Mouse (Mus musculus): ENCODE measurements around the gene Ccdc57.
"Not testable (repeated sequence)": the region's sequence is repeated elsewhere in the genome, so short reads cannot be mapped to it uniquely, and the experiment has no call there.

The Ccdc57 gene

DNA sequence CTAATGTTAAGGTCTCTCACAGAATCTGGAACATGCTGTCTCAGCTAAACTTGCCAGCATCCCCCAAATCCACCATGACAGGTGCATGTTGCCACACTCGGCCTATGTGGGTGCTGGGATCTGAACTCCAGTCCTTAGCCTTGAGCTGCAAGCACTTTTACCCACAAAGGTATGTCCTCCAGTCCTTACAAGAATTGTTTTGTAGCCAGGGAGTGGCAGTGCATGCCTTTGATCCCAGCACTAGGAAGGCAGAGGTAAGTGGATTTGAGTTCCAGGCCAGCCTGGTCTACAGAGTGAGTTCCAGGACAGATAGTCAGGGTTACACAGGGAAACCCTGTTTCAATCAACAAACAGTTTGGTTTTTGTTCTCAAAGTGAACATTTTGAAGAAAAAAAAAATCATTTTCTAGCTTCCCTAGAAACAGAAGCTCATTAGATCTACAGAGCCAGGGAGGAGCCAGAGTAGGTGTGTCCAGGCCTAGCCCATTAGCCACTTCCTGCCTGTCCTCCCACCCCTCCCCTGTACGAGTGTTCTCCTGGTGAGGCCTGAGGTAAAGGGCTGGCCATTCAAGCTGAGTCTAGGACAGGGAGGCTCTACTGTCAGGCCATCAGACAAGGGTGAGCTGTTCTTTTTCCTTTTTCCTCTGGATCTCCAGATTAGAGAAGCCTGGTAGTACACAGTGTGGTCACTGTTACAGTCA is 82.2 kb downstream of the Ccdc57 start:
- peak in 1 of 2 experiments; percentile 17 for DNase-seq

DNA sequence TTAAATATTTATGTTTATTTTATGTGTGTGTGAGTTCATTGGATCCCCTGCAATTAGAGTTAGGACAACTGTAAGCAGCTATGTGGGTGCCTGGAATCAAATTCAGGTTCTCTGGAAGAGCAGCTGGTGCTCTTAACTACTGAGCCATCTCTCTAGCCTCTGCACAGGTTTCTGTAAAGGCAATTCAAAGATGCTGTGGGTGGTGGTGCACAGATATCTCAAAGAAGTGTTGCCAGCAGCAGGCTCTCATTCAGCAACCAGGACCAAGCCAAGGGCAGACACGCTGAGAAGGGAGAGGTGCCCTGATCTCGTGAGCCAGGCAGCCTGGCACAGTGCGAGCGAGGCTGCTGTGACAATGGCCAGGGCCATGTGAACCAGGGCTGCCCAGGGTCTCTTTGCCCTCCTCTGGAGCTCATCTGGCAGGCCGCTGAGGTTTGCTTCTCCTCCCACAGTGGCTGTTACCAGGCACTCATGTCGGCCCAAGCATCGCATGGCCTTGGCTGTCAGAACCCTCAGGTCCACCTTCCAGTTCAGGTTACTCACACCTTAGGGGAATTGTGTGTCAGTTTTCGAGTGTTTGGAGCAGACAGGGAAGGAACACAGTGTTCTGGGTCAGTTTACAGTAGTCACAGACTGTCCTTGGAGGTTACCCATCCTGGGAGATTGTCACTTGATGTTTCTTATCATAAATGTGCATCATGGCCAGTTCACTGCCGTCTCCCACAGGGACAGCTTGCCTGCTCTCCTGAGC is 85.8 kb downstream of the Ccdc57 start:
- DNase-seq = no peak

DNA sequence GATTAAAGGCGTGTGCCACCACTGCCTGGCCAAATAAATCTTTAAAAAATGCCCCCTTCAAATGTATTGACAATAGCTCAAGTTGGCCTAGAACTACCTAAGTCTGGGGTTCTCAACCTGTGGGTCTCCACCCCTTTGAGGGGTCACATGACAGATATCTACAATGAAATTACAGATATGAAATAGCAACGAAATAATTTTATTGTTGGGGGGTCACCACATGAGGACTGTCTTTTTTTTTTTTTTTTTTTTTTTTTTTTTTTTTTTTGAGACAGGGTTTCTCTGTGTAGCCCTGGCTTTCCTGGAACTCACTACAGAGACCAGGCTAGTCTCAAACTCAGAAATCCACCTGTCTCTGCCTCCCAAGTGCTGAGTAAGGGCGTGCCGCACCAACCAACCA is 88.3 kb downstream of the Ccdc57 start:
- DNase-seq = no peak

DNA sequence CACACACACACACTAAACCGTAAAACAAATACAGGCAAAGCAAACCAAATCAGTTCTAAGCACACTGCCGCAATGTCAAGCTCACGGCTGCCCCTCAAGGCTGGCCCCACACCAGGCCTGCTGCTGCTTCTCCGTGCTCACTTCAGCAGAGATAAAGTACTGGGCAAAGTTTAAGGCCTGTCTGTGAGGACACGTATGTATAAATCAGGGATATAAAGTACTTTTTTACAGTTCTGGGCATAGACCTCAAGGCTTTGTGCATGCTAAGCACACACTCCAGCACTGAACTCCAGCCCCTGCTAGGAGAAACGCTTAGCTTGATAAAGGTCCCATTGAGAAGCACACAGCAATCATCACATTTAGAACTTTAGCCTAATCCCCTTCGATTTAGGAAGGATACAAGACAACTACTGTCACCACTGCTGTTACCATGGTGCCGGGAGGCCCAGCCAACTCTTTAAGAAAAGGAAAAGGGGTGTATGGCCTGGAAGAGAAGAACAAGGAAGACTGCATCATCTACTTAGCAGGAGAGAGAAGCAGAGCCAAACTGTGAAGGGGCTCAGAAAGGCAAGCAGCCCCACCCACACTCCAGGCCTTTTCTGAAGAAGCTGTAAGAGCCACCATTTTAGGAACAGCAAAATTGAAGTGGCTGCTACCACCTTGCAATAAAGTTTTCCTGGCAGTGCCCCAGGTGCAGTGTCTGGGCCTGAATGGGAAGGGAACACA is 99.0 kb downstream of the Ccdc57 start:
- DNase-seq = no peak

DNA sequence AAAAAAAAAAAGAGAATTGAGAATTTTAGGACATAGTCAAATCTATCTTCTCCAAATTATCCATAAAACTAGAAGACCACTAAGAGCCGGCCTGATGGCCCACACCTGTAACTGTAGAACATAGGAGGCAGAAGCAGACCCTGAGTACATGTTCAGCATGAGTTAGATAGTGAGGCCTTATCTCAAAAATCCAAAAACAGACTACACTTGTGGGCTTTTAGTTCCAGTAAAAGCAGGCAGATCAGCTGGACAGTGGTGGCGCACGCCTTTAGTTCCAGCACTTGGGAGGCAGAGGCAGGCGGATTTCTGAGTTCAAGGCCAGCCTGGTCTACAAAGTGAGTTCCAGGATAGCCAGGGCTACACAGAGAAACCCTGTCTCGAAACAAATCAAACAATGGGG is 99.7 kb downstream of the Ccdc57 start:
- not testable (repeated sequence) for DNase-seq

DNA sequence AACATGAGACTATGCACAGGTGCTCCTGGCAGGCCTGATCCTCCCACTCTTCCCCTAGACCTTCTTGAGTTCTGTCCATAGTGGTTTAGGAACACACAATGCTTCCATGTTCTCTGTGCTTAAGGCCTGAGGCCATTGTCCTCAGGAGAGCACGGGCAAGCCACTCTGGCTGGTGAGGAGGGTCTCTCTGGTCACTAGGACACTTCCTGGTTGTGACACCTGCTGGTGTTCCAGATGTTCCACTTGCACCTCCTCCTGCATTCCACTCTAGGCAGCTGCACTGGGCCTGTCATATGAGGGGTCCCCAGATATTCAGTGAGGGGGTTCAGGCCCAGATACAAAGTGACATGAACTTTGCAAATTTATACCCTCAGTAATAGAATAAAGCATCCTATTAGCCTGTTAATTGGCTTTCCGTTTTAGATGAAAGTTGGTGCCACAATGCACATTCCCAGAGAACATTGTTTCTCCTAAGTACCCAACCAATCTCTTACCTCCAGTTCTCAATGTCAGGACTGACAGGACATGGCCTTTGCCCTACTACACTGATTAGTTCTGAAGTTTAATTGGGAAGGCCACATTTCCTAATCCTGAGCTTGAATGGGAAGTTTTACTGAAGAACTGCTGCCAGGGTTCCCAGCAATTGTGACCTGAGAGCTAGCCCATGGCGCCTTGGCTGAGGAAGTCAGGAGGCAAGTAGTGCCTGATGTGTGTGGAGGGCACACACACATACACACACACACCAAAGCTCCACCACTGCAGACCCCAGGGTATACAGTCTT is 100.8 kb downstream of the Ccdc57 start:
- DNase-seq = no peak

DNA sequence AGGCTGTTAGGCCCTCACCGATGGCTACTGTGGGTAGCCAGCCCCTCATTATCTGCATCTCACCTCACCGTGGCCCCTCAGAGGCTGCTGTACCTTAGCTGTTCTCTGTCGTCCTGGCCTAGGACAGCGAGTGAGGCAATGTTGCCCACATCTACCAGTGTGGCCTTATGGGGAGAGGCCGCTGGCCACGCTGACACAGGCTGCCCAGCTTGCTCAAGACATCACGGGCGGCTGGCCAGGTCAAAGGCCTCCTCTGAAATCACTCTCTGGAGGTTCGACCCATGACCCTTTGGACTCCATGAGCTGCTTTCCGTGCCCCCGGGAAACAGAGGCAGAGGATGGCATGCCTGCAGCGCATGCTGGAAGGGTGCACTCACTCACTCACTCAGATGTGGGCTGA is 102.0 kb downstream of the Ccdc57 start:
- DNase-seq = peak; percentile 75 to 85

DNA sequence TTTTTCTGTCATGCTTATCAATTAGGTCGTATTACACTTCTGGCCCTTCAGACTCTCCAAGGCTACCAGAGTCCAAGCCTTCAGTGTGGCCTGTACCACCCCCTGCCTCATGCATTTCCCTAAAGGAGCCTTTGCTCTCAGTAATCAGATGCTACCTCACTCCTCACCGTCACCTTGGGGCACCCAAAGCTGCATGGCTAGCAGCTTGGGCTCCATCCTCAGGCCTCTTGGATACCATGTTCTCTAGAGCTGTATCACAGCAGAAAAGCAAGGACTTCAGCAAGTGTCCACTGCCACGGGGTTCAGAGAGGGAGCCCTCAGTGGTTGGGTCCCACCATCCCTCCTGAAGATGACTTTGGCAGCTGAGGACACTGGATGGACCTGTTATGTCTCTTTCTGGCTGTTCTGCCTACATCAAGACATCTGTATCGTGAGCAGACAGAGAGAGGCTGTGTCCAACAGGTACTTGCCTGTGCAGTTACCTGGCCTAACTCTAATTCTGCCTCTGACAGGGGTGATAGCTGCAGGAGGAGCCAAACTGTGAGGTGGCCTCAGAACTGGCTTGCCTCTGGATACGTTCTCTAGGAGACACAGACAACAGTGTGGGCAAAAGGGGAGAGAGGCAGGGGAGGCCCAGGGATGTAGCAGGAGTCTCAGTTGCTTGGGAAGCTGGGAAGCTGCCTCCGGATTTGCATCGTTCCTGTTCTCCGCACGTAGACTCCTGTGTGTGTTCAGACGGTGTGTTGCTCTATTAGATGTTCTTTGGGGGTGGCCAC is 102.7 kb downstream of the Ccdc57 start:
- no peak for DNase-seq

DNA sequence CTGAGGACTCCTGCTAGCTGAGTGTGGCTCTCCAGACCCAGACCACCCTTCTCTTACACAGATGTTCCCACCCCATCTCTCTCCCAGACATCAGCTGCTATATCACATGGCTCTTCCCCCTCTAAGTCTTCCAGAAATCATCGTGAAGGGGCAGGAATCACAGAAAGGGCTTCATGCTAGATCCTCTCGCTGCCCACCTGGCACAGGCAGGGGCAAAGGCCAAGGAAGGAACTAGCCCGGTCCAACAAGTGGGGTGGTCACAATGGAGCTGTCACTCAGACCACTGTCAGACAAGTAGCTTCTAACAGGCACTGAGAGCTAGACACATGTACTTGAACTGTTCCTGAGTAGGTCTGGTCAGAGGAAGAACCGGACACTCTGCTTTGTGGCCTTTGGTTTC is 104.3 kb downstream of the Ccdc57 start:
- DNase-seq = no peak

DNA sequence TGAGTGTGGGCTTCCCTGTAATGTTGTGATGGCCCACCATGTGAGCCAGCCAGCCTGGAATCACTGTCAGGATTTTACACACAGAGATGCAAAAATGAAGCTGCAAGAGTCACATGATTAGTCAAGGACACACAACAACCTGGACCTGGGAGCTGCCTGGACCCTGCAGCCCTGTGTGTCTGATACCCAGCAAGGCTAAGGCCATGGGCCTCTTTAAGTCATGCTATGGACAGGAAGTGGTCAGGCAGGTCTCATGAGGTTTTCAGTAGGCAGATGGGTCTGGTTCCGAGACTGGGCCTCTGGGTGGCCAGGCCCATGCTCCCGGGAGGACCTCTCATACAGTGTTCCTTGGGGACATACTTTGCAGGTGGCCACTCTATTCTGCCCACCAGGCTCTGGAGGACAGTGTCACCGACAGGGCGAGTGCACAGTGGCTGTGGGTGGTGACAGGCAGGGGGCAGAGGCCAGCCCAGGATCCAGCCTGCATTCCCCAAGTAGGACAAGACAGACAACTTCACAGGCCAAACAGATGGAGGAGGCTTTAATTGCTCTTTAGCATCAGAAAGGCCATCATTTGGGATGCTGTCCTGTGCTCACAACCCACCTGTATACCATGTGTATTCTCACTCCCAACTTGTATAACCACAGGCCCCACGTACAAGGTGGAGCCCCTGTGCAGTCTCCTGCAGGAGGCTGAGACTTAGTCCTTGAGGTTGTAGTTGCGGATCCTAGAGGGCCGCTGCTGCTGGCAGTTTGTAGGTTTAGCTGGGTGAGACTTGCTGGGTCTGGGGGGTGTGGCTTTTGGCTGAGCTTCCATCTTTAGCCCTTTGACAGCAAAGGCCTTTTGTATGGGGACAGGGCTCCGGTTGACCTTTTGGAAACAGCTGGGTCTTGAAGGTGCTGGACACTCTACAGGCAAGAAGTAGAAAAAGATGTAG is 106.4 kb downstream of the Ccdc57 start:
- DNase-seq = no peak

DNA sequence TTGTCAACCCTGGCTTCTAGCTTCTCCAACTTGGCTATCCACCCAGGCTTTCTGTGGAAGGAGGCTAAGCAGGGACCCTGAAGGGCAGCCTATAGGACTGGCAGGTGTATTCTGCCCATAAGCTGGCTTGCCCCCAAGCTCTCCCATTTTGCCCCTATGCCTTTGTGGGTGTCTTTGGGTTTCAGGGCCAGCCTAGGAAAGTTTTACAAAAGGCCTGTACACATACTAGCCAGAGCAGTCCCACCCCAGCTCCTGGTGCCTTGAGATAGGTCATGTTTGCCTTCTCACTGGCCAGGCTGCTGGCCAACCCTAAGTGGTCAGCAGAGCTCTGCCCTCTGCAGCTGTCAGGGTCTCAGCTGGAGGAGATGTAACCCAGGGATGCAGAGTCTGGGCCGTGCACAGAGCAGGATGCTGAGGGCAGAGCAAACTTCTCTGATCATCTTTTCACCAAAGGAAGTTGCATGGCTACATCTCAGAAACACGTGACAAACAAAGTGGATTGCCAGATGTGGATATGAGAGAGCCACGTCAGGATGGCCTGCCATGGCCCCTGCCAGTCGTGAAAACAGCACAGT is 107.3 kb downstream of the Ccdc57 start:
- DNase-seq = no peak

DNA sequence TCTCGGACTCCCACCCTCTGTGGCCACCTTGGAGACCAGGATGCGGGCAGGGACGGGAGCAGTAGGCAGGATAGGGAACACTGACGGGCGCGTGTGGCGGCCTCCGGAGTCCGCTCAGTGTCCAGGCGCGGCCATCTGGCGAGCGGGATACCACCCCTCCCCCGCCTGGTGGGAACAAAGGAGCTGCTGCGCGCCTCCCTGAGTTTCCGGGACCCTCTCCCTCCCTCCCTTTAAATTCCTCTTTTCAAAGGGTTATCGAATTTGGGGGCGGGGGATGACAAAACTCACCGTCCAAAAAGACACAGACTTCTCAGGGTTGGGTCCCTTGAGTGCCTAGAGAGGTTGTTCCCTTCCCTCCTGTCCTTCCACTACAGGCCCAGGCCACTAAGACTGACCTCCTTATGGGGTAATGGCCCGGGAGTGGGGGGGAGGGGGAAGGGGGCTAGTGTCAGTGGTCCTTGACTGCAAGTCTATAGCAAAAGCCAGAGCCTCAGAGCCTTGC is 107.8 kb downstream of the Ccdc57 start:
- no peak for DNase-seq

DNA sequence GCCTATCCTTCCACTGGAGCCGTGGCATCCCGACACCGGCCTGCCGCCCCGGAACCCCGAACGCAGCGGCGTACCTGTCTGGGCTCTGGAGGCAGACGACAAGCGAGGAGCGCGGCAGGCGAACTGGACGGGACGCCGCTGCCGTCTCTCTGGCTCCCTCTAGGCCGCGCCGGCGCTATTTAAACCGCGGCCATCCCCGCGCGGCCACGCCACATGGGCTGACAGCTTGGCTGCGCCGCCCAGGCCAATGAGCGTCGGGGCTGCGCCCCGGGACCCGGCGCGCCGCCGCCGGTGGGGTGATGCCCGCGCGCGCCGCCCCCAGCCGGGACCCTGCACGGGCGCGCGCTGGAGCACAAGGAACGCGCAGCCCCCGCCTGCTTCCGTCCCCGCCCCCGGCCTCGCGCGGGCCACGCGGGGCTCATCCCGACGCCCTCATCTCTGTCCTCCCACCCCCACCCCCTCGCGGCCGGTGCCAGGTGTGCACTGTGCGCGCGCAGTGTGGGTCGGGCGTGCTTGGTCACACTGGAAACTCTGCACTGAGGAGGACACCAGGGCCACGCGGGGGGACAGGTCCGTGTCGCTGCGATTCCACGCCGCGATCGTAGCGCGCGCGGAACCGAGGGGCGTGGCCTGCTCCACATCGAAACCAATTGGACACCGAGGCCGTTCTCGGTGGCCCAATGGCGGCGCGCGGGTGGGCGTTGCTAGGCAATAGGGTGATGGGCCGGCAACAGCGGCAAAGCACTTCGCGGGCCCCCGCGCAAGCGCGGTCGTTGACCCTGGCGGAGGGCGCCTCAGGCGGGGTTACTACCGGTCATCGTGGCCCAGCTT is 108.5 kb downstream of the Ccdc57 start, which contains the start of gene Fasn:
Fasn (minus strand) TSS at position 592 of the 831 bp plus-strand sequence.
- peak; percentile 96 for DNase-seq

DNA sequence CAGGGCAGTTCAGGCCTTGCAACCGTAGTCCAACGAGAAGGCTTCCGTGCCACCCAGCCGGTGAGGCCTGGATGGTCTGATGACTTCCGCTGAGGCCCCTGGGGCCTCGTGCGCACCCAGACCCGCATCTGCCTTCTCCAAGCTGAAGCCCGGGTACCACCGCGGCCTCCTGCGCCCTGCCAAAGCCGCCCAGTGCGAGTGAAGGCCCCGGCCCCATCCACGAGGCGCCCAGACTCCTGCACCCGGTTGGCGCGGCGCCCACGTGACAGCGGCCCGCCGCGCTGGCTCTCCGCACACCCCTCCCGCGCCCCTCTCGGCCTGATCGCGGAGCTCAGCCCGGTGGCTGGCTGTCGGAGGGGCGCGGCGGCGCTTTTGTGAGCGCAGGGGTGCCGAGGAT is 109.1 kb downstream of the Ccdc57 start:
- DNase-seq = peak; percentile 39 to 74

DNA sequence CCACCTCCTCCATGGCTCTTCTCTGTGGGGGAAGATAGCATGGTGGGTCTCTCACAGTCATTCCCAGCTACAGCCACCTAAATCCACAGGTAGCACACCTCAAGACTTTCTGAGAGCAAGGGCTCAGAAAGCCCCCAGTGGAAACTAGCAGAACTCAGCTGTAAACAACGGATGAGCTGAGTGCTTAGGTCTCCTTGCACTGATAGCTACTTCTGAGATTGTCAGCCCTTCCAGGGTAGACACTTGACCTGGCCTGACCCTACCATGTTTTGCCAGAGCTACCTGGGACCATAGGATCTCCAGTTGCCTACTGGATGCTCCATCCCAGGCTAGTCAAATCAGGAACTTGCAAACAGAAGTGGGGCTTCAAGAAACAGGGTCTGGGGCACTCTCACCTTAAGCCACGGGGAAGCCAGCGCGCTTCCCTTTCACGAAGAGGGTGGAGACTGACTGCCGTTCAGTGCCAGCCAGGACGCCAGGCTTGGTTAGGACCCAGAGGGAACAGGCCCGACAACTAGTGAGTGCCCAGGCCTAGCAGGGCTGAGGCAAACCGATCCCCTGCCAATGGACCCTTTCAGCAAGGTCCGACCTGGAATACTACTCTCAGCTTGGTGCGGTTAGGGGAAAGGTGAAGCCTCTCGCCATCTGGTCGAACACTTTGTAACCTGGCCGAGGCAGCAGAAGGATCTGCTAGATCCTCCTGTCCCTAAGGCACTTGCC is 109.7 kb downstream of the Ccdc57 start:
- DNase-seq = peak; percentile 13 to 48

DNA sequence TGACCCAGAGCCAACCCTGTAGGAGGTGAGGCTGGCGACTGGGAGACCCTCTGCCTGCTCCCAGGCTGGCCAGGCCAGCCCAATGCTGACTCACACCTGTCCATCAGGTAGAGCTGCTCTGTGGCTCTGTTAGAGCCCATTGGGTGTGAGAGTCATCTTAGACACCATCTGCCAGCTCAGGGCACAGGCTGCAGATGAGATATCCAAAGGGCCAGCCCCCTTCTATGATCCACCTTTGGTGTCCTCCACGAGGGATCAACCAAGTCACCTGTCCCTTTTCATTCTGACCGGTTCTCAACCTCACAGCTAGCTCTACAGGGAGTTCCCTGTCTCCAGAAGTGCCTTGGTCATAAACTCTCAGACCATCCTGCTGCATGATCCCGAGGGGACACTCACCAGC is 110.4 kb downstream of the Ccdc57 start:
- no peak for DNase-seq

DNA sequence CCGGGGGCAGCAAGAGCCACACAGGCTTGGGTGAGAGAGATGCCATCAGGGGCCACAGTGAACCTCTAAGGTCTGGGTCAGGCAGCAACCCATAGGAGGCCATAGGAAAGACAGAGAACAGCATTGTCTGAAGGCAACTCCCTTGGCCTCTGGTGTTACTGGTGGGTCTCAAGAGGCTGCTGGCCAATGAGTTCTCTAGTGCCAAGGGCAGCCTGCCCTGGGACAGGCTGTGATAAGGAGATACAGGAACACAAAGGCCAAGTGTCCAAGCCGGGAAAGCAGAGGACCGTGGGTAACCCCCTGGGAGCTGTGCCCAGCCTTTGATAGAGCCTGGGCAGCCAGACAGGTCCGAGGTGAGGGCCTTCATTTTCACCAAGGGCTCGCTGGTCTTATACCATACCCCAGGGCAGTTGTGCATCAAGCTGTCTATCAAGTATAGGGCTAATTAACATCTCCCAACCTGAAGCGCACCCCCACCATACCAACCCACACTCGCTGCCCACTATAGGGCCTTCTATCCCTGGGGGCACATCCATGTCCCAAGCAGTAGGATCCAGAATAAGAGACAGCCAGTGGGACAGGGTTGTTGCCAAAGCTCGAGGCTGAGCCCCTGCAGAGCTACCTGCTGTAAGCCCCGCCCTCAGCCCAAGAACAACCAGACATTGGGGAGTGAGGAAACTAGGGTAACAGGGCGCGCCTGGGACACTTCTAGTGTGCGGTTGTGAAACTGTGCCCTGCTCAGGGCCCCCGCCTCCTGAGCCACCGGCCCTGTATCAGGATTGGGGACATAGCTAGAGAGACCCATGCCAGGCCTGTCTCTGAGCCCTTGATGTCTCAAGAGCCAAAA is 111.4 kb downstream of the Ccdc57 start:
- no peak for DNase-seq

DNA sequence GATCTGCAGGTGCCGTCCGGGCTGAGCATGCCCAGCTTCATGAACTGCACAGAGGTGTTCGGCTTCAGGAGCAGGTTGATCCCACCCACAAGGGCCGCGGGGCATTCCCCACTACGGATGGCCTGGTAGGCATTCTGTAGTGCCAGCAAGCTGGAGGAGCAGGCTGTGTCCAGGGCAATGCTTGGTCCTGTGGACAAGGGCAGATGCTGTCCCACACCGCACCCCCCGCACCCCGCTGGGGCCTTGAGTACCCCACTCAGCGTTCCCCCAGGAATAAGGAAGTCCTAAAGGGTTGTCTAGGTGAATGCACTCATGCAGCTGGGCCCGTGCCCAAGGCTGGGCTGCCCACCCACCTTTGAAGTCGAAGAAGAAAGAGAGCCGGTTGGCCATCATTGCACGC is 112.1 kb downstream of the Ccdc57 start:
- no peak for DNase-seq
